Mouse (Mus musculus) layer of hippocampus, postnatal 36 days (tissue): ENCODE data around the gene Eef1a1. TPM values are rescaled to one million over a fixed set of nuclear protein-coding genes. Genes with fewer than 3 reads are reported as not detected.

Source experiments
- microRNA-seq, 2 experiments: library from miRNA; unstranded; fragments of <30 nt; microRNA quantifications; one replicate each; pipeline ENCODE4 v1.2.0; 2021
- total RNA-seq, 2 experiments: library from RNA; stranded (reverse); gene quantifications; 2 replicates each; pipeline ENCODE4 v1.2.3; 2021

The Eef1a1 gene
- total RNA-seq, 2 experiments from 2014 or later = 2,932 to 3,031 TPM

Small RNAs within 50 kb of the gene (microRNA-seq; reads per million reads assigned to microRNA genes)
- 0 reads per million in 2 experiments for gene Gm26377

Other genes with a start within 250 kb of the Eef1a1 start
- not detected for gene Gm3776, start 232.0 kb downstream of the Eef1a1 start, total RNA-seq
- gene Gm10639, start 199.2 kb downstream of the Eef1a1 start, total RNA-seq = not detected
- not detected for gene Omt2a, start 174.4 kb downstream of the Eef1a1 start, total RNA-seq
- gene Omt2b, start 161.6 kb downstream of the Eef1a1 start, total RNA-seq = not detected
- not detected for gene Gsta2, start 133.4 kb downstream of the Eef1a1 start, total RNA-seq
- not detected for gene Dppa5a, start 121.0 kb downstream of the Eef1a1 start, total RNA-seq
- gene Ooep, start 110.4 kb downstream of the Eef1a1 start, total RNA-seq = not detected
- not detected for gene Ddx43, start 93.4 kb downstream of the Eef1a1 start, total RNA-seq
- under 1 TPM; 0.58 to 0.77 TPM for gene Cgas, start 45.9 kb downstream of the Eef1a1 start, total RNA-seq
- 10 to 100 TPM; 24.3 to 26.3 TPM for gene Mto1, start 40.9 kb downstream of the Eef1a1 start, total RNA-seq
- 1 to 10 TPM; 1.1 TPM for gene Gm17324, start 40.4 kb downstream of the Eef1a1 start, total RNA-seq
- 10 to 100 TPM; 21.1 to 21.7 TPM for gene Slc17a5, start 98.9 kb upstream of the Eef1a1 start, total RNA-seq
- gene Cd109, start 126.4 kb upstream of the Eef1a1 start, total RNA-seq = 1 to 10 TPM; 2.9 to 3.2 TPM